Mouse (Mus musculus): ENCODE results near the gene Olfr45. TPM values are rescaled to one million over a fixed set of nuclear protein-coding genes. Genes with fewer than 3 reads are reported as not detected.

Gene Olfr45
- polyA plus RNA-seq, 2 experiments: not detected

DNA sequence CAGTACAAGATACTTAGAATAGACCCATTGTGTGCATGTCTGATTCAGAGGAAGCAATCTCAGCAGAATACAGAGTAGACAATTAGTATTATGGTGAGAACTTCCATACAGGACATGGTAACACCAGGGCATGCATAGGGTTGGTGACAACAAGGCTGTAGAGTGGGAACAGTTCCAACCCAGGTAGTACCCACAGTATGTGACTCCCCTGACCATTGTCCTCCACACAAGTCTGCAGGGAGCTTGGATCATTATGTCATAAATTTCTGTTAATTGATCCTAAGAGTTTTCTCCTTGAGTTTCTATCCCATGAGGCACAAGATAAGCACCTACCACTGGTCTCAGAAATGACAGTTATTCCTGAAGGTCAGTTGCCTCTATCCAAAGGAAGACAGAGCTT is 15.2 kb downstream of the Olfr45 start, which contains the start of gene Olfr541:
Olfr541 (plus strand) TSS at position 301 of the 400 bp plus-strand sequence.
- no peak for TF ChIP-seq CTCF (IDR thresholded peaks at IDR 0.05; ENCODE audit: low read depth)
- TF ChIP-seq EP300 (IDR thresholded peaks at IDR 0.05; ENCODE audit: low read depth): no peak
- H3K36me3 ChIP-seq (replicated peaks; ENCODE audit: control insufficient read depth, insufficient read depth, low read depth): no peaks in the 10 kb centered on the region
- ATAC-seq (ENCODE audit: insufficient read depth) (no peak), DNase-seq (ENCODE audit: low read depth in 3 of 3, low spot score in 3 of 3) (no peak)
- no peak within 1 kb of the TSS for H3K4me3 ChIP-seq (ENCODE audit: insufficient read depth in 1 of 2, low read depth in 2 of 2, low read length in 2 of 2)
- no peaks in the 10 kb centered on the region for H3K9me3 ChIP-seq (ENCODE audit: control insufficient read depth, low read length)
- H3K4me2 ChIP-seq (ENCODE audit: low read depth): no peak within 1 kb of the TSS
- H3K27me3 ChIP-seq (ENCODE audit: control insufficient read depth, insufficient read depth, low read length): no peaks in the 10 kb centered on the region
- H3K4me1 ChIP-seq (replicated peaks; ENCODE audit: control insufficient read depth in 2 of 2, insufficient read depth in 2 of 2, low read length in 1 of 2): no peaks in the 10 kb centered on the region
- no peak within 1 kb of the TSS for H3K9ac ChIP-seq (replicated peaks)
- H3K27ac ChIP-seq: no peak within 1 kb of the TSS

DNA sequence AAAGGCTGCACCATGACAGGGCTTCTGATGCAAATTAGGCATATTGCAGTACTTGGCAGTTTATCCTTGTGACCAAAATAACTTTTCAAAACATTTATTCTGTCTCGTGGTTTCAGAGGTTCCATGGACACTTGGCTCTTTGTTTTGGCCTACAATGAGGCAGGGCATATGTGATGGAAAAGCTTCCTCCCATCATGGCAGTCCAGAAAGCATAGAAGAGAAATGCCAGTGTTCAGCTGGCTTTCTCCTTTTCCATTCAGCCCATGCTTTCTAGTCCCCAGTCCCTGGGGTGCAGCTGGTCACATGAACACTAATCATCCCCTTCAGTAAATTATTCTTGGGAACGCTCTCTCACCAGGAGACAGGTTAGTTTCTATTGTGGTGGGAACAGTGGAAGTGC is 24.6 kb downstream of the Olfr45 start:
- no peak for DNase-seq (ENCODE audit: low read depth in 3 of 3, low spot score in 3 of 3)
- Histone ChIP-seq H3K36me3 (replicated peaks; ENCODE audit: control insufficient read depth, insufficient read depth, low read depth) (no peaks in the 10 kb centered on the region), H3K27me3 (ENCODE audit: control insufficient read depth, insufficient read depth, low read length) (no peaks in the 10 kb centered on the region), H3K4me3 (ENCODE audit: insufficient read depth in 1 of 2, low read depth in 2 of 2, low read length in 2 of 2) (no peak overlapping the region), H3K9ac (replicated peaks) (no peak overlapping the region), H3K4me1 (replicated peaks; ENCODE audit: control insufficient read depth in 2 of 2, insufficient read depth in 2 of 2, low read length in 1 of 2) (no peaks in the 10 kb centered on the region), H3K27ac (no peak overlapping the region), H3K9me3 (ENCODE audit: control insufficient read depth, low read length) (no peaks in the 10 kb centered on the region), H3K4me2 (ENCODE audit: low read depth) (no peak overlapping the region)
- WGBS (ENCODE audit: insufficient replicate concordance): 52% methylated on average over 2 of the region's 2 CpGs
- no peak for ATAC-seq (ENCODE audit: insufficient read depth)
- no peak for TF ChIP-seq EP300 (IDR thresholded peaks at IDR 0.05; ENCODE audit: low read depth)

GRCm38 (mm10) chr7:140707536-140708284 is 26.0 kb downstream of the Olfr45 start:
- 46% methylated on average over 6 of the region's 6 CpGs for WGBS (ENCODE audit: insufficient replicate concordance)
- H3K27ac ChIP-seq: no peak overlapping the region

GRCm38 (mm10) chr7:140717155-140718055 is 35.7 kb downstream of the Olfr45 start:
- Histone ChIP-seq H3K4me2 (ENCODE audit: low read depth) (no peak overlapping the region), H3K27me3 (ENCODE audit: control insufficient read depth, insufficient read depth, low read length) (no peaks in the 10 kb centered on the region), H3K4me1 (replicated peaks; ENCODE audit: control insufficient read depth in 2 of 2, insufficient read depth in 2 of 2, low read length in 1 of 2) (peaks cover 0 to 5% of the 10 kb centered on the region in 2 experiments; a peak in 1 of 4 replicates), H3K27ac (no peak overlapping the region), H3K36me3 (replicated peaks; ENCODE audit: control insufficient read depth, insufficient read depth, low read depth) (no peaks in the 10 kb centered on the region), H3K4me3 (ENCODE audit: insufficient read depth in 1 of 2, low read depth in 2 of 2, low read length in 2 of 2) (no peak overlapping the region), H3K9me3 (ENCODE audit: control insufficient read depth, low read length) (no peaks in the 10 kb centered on the region), H3K9ac (replicated peaks) (no peak overlapping the region)
- WGBS (ENCODE audit: insufficient replicate concordance): 56% methylated on average over 7 of the region's 7 CpGs
- ATAC-seq (ENCODE audit: insufficient read depth): no peak
- DNase-seq (ENCODE audit: low read depth in 3 of 3, low spot score in 3 of 3): no peak
- no peak for TF ChIP-seq CTCF (IDR thresholded peaks at IDR 0.05; ENCODE audit: low read depth)
- no peak for TF ChIP-seq EP300 (IDR thresholded peaks at IDR 0.05; ENCODE audit: low read depth)

More at GRCm38 (mm10) chr7:140707536-140708284, 26.0 kb downstream of the Olfr45 start:
- no peak for ATAC-seq (ENCODE audit: insufficient read depth)
- Histone ChIP-seq H3K4me2 (ENCODE audit: low read depth) (no peak overlapping the region), H3K36me3 (replicated peaks; ENCODE audit: control insufficient read depth, insufficient read depth, low read depth) (no peaks in the 10 kb centered on the region), H3K4me3 (ENCODE audit: insufficient read depth in 1 of 2, low read depth in 2 of 2, low read length in 2 of 2) (no peak overlapping the region), H3K9ac (replicated peaks) (no peak overlapping the region), H3K4me1 (replicated peaks; ENCODE audit: control insufficient read depth in 2 of 2, insufficient read depth in 2 of 2, low read length in 1 of 2) (no peaks in the 10 kb centered on the region), H3K27me3 (ENCODE audit: control insufficient read depth, insufficient read depth, low read length) (no peaks in the 10 kb centered on the region), H3K9me3 (ENCODE audit: control insufficient read depth, low read length) (no peaks in the 10 kb centered on the region)
- DNase-seq (ENCODE audit: low read depth in 3 of 3, low spot score in 3 of 3): no peak
- no peak for TF ChIP-seq EP300 (IDR thresholded peaks at IDR 0.05; ENCODE audit: low read depth)
- no peak for TF ChIP-seq CTCF (IDR thresholded peaks at IDR 0.05; ENCODE audit: low read depth)

GRCm38 (mm10) chr7:140721095-140721494 is 39.3 kb downstream of the Olfr45 start:
- TF ChIP-seq EP300 (IDR thresholded peaks at IDR 0.05; ENCODE audit: low read depth) (no peak), CTCF (IDR thresholded peaks at IDR 0.05; ENCODE audit: low read depth) (no peak)
- no peak overlapping the region for H3K9ac ChIP-seq (replicated peaks)
- no peak overlapping the region for H3K27ac ChIP-seq
- DNase-seq (ENCODE audit: low read depth in 3 of 3, low spot score in 3 of 3): no peak
- no peaks in the 10 kb centered on the region for H3K27me3 ChIP-seq (ENCODE audit: control insufficient read depth, insufficient read depth, low read length)
- no peak for ATAC-seq (ENCODE audit: insufficient read depth)
- no peak overlapping the region for H3K4me3 ChIP-seq (ENCODE audit: insufficient read depth in 1 of 2, low read depth in 2 of 2, low read length in 2 of 2)
- peaks cover 0 to 5% of the 10 kb centered on the region in 2 experiments; a peak in 1 of 4 replicates for H3K4me1 ChIP-seq (replicated peaks; ENCODE audit: control insufficient read depth in 2 of 2, insufficient read depth in 2 of 2, low read length in 1 of 2)
- WGBS (ENCODE audit: insufficient replicate concordance): 39% methylated on average over 6 of the region's 6 CpGs
- no peaks in the 10 kb centered on the region for H3K9me3 ChIP-seq (ENCODE audit: control insufficient read depth, low read length)
- no peaks in the 10 kb centered on the region for H3K36me3 ChIP-seq (replicated peaks; ENCODE audit: control insufficient read depth, insufficient read depth, low read depth)
- no peak overlapping the region for H3K4me2 ChIP-seq (ENCODE audit: low read depth)
